Mouse (Mus musculus): ENCODE data around the gene Plxdc2. TPM values are rescaled to one million over a fixed set of nuclear protein-coding genes. Genes with fewer than 3 reads are reported as not detected.

Gene Plxdc2
- polyA plus RNA-seq, 1 experiment from 2014 or later = 3.1 TPM

- H3K4me1 ChIP-seq = no peaks in the 10 kb centered on the region
- H3K27me3 ChIP-seq (replicated peaks) = no peaks in the 10 kb centered on the region
- H3K9me3 ChIP-seq (replicated peaks) = no peaks in the 10 kb centered on the region
- no peak overlapping the region for H3K9ac ChIP-seq
- H3K27ac ChIP-seq = no peak overlapping the region
- H3K4me3 ChIP-seq = no peak overlapping the region
- no peak overlapping the region for H3K4me2 ChIP-seq
- ATAC-seq = no peak
- no peaks in the 10 kb centered on the region for H3K36me3 ChIP-seq
- 61% methylated on average over 3 of the region's 3 CpGs for WGBS (ENCODE audit: insufficient replicate concordance)
These were observed 242.1 kb downstream of the Plxdc2 start for GRCm38 (mm10) chr2:16598231-16598630.

GRCm38 (mm10) chr2:16604291-16604690, 248.2 kb downstream of the Plxdc2 start:
- no peak overlapping the region for H3K27ac ChIP-seq
- no peaks in the 10 kb centered on the region for H3K9me3 ChIP-seq (replicated peaks)
- no peak overlapping the region for H3K4me2 ChIP-seq
- WGBS (ENCODE audit: insufficient replicate concordance) = 64% methylated on average over 3 of the region's 3 CpGs
- ATAC-seq = no peak
- H3K4me1 ChIP-seq = no peaks in the 10 kb centered on the region
- H3K4me3 ChIP-seq = no peak overlapping the region
- no peaks in the 10 kb centered on the region for H3K27me3 ChIP-seq (replicated peaks)
- no peak overlapping the region for H3K9ac ChIP-seq
- no peaks in the 10 kb centered on the region for H3K36me3 ChIP-seq

- no peak overlapping the region for H3K9ac ChIP-seq
- no peak overlapping the region for H3K4me2 ChIP-seq
- no peaks in the 10 kb centered on the region for H3K36me3 ChIP-seq
- H3K27ac ChIP-seq = no peak overlapping the region
- H3K27me3 ChIP-seq (replicated peaks) = no peaks in the 10 kb centered on the region
- no peak overlapping the region for H3K4me3 ChIP-seq
- WGBS (ENCODE audit: insufficient replicate concordance) = 41% methylated on average over 3 of the region's 3 CpGs
- H3K4me1 ChIP-seq = no peaks in the 10 kb centered on the region
- H3K9me3 ChIP-seq (replicated peaks) = no peaks in the 10 kb centered on the region
- no peak for ATAC-seq
These were observed 251.9 kb downstream of the Plxdc2 start for GRCm38 (mm10) chr2:16607792-16608586.

- H3K4me3 ChIP-seq = no peak overlapping the region
- WGBS (ENCODE audit: insufficient replicate concordance) = 79% methylated on average over 3 of the region's 3 CpGs
- H3K27ac ChIP-seq = no peak overlapping the region
- no peaks in the 10 kb centered on the region for H3K9me3 ChIP-seq (replicated peaks)
- no peak for ATAC-seq
- no peaks in the 10 kb centered on the region for H3K36me3 ChIP-seq
- H3K4me1 ChIP-seq = no peaks in the 10 kb centered on the region
- H3K27me3 ChIP-seq (replicated peaks) = no peaks in the 10 kb centered on the region
- no peak overlapping the region for H3K4me2 ChIP-seq
- no peak overlapping the region for H3K9ac ChIP-seq
These were observed 286.0 kb downstream of the Plxdc2 start for GRCm38 (mm10) chr2:16642061-16642460.

GRCm38 (mm10) chr2:16651713-16652112, 295.6 kb downstream of the Plxdc2 start:
- H3K27ac ChIP-seq = no peak overlapping the region
- H3K27me3 ChIP-seq (replicated peaks) = no peaks in the 10 kb centered on the region
- H3K9me3 ChIP-seq (replicated peaks) = no peaks in the 10 kb centered on the region
- no peak for ATAC-seq
- no peaks in the 10 kb centered on the region for H3K4me1 ChIP-seq
- no peak overlapping the region for H3K4me3 ChIP-seq
- WGBS (ENCODE audit: insufficient replicate concordance) = 39% methylated on average over 2 of the region's 2 CpGs
- no peak overlapping the region for H3K4me2 ChIP-seq
- H3K9ac ChIP-seq = no peak overlapping the region
- no peaks in the 10 kb centered on the region for H3K36me3 ChIP-seq

- no peak overlapping the region for H3K9ac ChIP-seq
- H3K4me1 ChIP-seq = no peaks in the 10 kb centered on the region
- WGBS (ENCODE audit: insufficient replicate concordance) = 46% methylated on average over 1 of the region's 1 CpGs
- H3K36me3 ChIP-seq = no peaks in the 10 kb centered on the region
- no peaks in the 10 kb centered on the region for H3K9me3 ChIP-seq (replicated peaks)
- no peak overlapping the region for H3K27ac ChIP-seq
- H3K27me3 ChIP-seq (replicated peaks) = no peaks in the 10 kb centered on the region
- H3K4me3 ChIP-seq = no peak overlapping the region
- H3K4me2 ChIP-seq = no peak overlapping the region
- ATAC-seq = no peak
These were observed 308.4 kb downstream of the Plxdc2 start for GRCm38 (mm10) chr2:16664516-16664915.

- Histone ChIP-seq H3K27ac (no peak overlapping the region), H3K4me1 (no peaks in the 10 kb centered on the region), H3K27me3 (replicated peaks) (no peaks in the 10 kb centered on the region), H3K36me3 (no peaks in the 10 kb centered on the region), H3K4me2 (no peak overlapping the region), H3K9ac (no peak overlapping the region), H3K9me3 (replicated peaks) (no peaks in the 10 kb centered on the region), H3K4me3 (no peak overlapping the region)
- 79% methylated on average over 1 of the region's 1 CpGs for WGBS (ENCODE audit: insufficient replicate concordance)
- ATAC-seq = no peak
These were observed 312.3 kb downstream of the Plxdc2 start for GRCm38 (mm10) chr2:16668391-16668790.

GRCm38 (mm10) chr2:16682905-16683304, 326.8 kb downstream of the Plxdc2 start:
- Histone ChIP-seq H3K4me3 (no peak overlapping the region), H3K4me2 (no peak overlapping the region), H3K9ac (no peak overlapping the region), H3K27me3 (replicated peaks) (no peaks in the 10 kb centered on the region), H3K9me3 (replicated peaks) (no peaks in the 10 kb centered on the region), H3K4me1 (no peaks in the 10 kb centered on the region), H3K27ac (no peak overlapping the region), H3K36me3 (no peaks in the 10 kb centered on the region)
- 78% methylated on average over 3 of the region's 3 CpGs for WGBS (ENCODE audit: insufficient replicate concordance)
- ATAC-seq = no peak

- Histone ChIP-seq H3K9ac (no peak overlapping the region), H3K4me1 (no peaks in the 10 kb centered on the region), H3K27ac (no peak overlapping the region), H3K9me3 (replicated peaks) (no peaks in the 10 kb centered on the region), H3K36me3 (no peaks in the 10 kb centered on the region), H3K4me2 (no peak overlapping the region), H3K4me3 (no peak overlapping the region), H3K27me3 (replicated peaks) (no peaks in the 10 kb centered on the region)
- ATAC-seq = no peak
- WGBS (ENCODE audit: insufficient replicate concordance) = 77% methylated on average over 3 of the region's 3 CpGs
These were observed 327.6 kb downstream of the Plxdc2 start for GRCm38 (mm10) chr2:16683739-16684138.

- no peaks in the 10 kb centered on the region for H3K27me3 ChIP-seq (replicated peaks)
- no peaks in the 10 kb centered on the region for H3K9me3 ChIP-seq (replicated peaks)
- no peaks in the 10 kb centered on the region for H3K4me1 ChIP-seq
- H3K27ac ChIP-seq = no peak overlapping the region
- H3K36me3 ChIP-seq = no peaks in the 10 kb centered on the region
- no peak overlapping the region for H3K9ac ChIP-seq
- 60% methylated on average over 1 of the region's 1 CpGs for WGBS (ENCODE audit: insufficient replicate concordance)
- no peak for ATAC-seq
- no peak overlapping the region for H3K4me3 ChIP-seq
- H3K4me2 ChIP-seq = no peak overlapping the region
These were observed 328.4 kb downstream of the Plxdc2 start for GRCm38 (mm10) chr2:16684529-16684928.

GRCm38 (mm10) chr2:16696390-16696789, 340.3 kb downstream of the Plxdc2 start:
- no peak for ATAC-seq
- Histone ChIP-seq H3K36me3 (no peaks in the 10 kb centered on the region), H3K4me2 (no peak overlapping the region), H3K4me3 (no peak overlapping the region), H3K9me3 (replicated peaks) (no peaks in the 10 kb centered on the region), H3K9ac (no peak overlapping the region), H3K4me1 (no peaks in the 10 kb centered on the region), H3K27ac (no peak overlapping the region), H3K27me3 (replicated peaks) (no peaks in the 10 kb centered on the region)
- 48% methylated on average over 2 of the region's 2 CpGs for WGBS (ENCODE audit: insufficient replicate concordance)

- no peak overlapping the region for H3K9ac ChIP-seq
- no peak overlapping the region for H3K27ac ChIP-seq
- H3K36me3 ChIP-seq = no peaks in the 10 kb centered on the region
- H3K27me3 ChIP-seq (replicated peaks) = no peaks in the 10 kb centered on the region
- H3K4me1 ChIP-seq = no peaks in the 10 kb centered on the region
- no peak overlapping the region for H3K4me2 ChIP-seq
- H3K4me3 ChIP-seq = no peak overlapping the region
- H3K9me3 ChIP-seq (replicated peaks) = no peaks in the 10 kb centered on the region
- 55% methylated on average over 5 of the region's 5 CpGs for WGBS (ENCODE audit: insufficient replicate concordance)
- ATAC-seq = no peak
These were observed 341.1 kb downstream of the Plxdc2 start for GRCm38 (mm10) chr2:16697181-16697580.

- H3K4me2 ChIP-seq = no peak overlapping the region
- H3K9ac ChIP-seq = no peak overlapping the region
- no peaks in the 10 kb centered on the region for H3K36me3 ChIP-seq
- no peaks in the 10 kb centered on the region for H3K27me3 ChIP-seq (replicated peaks)
- no peak overlapping the region for H3K27ac ChIP-seq
- H3K4me1 ChIP-seq = no peaks in the 10 kb centered on the region
- 76% methylated on average over 2 of the region's 2 CpGs for WGBS (ENCODE audit: insufficient replicate concordance)
- no peak overlapping the region for H3K4me3 ChIP-seq
- no peaks in the 10 kb centered on the region for H3K9me3 ChIP-seq (replicated peaks)
- no peak for ATAC-seq
These were observed 350.1 kb downstream of the Plxdc2 start for GRCm38 (mm10) chr2:16706227-16706626.
